Mouse (Mus musculus) heart, embryonic 16.5 days (tissue): Measurements from ENCODE around the gene Itprid2. TPM values are rescaled to one million over a fixed set of nuclear protein-coding genes. Genes with fewer than 3 reads are reported as not detected.

Experiments used
- ATAC-seq: fragments of 200-750 bp; cut with Nextera tagmentation; replicated peaks from 2 replicates; pipeline ENCODE4 v1.8.0; 2017; ENCODE audit warnings: moderate number of reproducible peaks; ENCODE audit not compliant: insufficient read depth, low FRiP score; ENCODE audit errors: extremely low read depth
- H3K27ac ChIP-seq: fragments of 300-500 bp; sonication (generic); 2 replicates; pipeline ENCODE4 v1.5.1; 2014; ENCODE audit warnings: mild to moderate bottlenecking, low read length, control low read depth, moderate library complexity
- H3K27me3 ChIP-seq: fragments of 300-500 bp; sonication (generic); 2 replicates; pipeline ENCODE4 v1.6.1; 2014; ENCODE audit warnings: low read length, mixed read lengths; ENCODE audit not compliant: control insufficient read depth, insufficient read depth
- H3K36me3 ChIP-seq: fragments of 300-500 bp; sonication (generic); 2 replicates; pipeline ENCODE4 v1.6.1; 2014; ENCODE audit not compliant: control insufficient read depth, insufficient read depth
- H3K4me1 ChIP-seq: fragments of 300-500 bp; sonication (generic); 2 replicates; pipeline ENCODE4 v1.6.1; 2014; ENCODE audit warnings: low read length, mixed read lengths; ENCODE audit not compliant: control insufficient read depth, insufficient read depth
- H3K4me2 ChIP-seq: fragments of 300-500 bp; sonication (generic); 2 replicates; pipeline ENCODE4 v1.6.1; 2014; ENCODE audit warnings: low read depth, mild to moderate bottlenecking, control low read depth, low read length
- H3K4me3 ChIP-seq: fragments of 300-500 bp; sonication (generic); 2 replicates; pipeline ENCODE4 v1.5.1; 2014; ENCODE audit warnings: mild to moderate bottlenecking, control low read depth, low read length
- H3K9ac ChIP-seq: fragments of 300-500 bp; sonication (generic); 2 replicates; pipeline ENCODE4 v1.6.1; 2014; ENCODE audit warnings: low read length, control low read depth
- H3K9me3 ChIP-seq: fragments of 300-500 bp; sonication (generic); replicated peaks from 2 replicates; pipeline ENCODE4 v1.6.1; 2016; ENCODE audit warnings: low read length; ENCODE audit not compliant: control insufficient read depth
- WGBS: fragments of 180-500 bp; shearing (Covaris S2); extraction: QIAGEN DNeasy Blood & Tissue Kit; methylation state at CpG from one replicate; pipeline ENCODE4 v1.1.7; 2014; 5-methylcytosine and 5-hydroxymethylcytosine counted together
- polyA plus RNA-seq: library from polyadenylated mRNA; unstranded; fragments of >200 nt; fragmentation: Nextera tagmentation; extraction: Ambion mirVana; gene quantifications from 2 replicates; pipeline ENCODE4 v1.2.1, GENCODE M21; 2015

Itprid2 gene
- polyA plus RNA-seq, 1 experiment from 2014 or later, result 6.2 TPM

DNA sequence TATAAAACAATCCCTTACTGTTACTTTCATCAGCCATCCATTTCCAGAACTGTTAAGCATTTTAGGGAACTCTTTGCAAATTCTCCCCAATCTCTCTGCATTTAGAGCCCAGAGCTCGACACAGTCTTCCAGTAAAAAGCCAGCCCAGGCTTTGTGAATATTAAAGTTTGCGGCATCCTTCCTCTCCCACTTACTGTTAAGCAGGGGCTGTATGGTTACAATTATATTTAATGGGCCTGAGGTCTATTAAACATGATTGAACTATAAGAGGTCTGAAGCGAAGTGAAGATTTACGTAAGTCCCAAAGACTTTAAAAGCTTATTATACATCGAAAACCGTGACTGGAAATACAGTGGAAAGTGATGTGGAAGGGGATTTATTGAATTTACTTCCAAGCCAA is 79.6 kb downstream of the Itprid2 start:
- H3K9ac ChIP-seq, result no peak overlapping the region
- ATAC-seq, result no peak
- H3K4me2 ChIP-seq, result no peak overlapping the region
- no peaks in the 10 kb centered on the region for H3K27me3 ChIP-seq
- no peak overlapping the region for H3K4me3 ChIP-seq
- 93% methylated on average over 6 of the region's 6 CpGs for WGBS
- H3K9me3 ChIP-seq, result no peaks in the 10 kb centered on the region
- H3K36me3 ChIP-seq, result no peaks in the 10 kb centered on the region
- H3K27ac ChIP-seq, result no peak overlapping the region
- H3K4me1 ChIP-seq, result peaks cover 13% of the 10 kb centered on the region

DNA sequence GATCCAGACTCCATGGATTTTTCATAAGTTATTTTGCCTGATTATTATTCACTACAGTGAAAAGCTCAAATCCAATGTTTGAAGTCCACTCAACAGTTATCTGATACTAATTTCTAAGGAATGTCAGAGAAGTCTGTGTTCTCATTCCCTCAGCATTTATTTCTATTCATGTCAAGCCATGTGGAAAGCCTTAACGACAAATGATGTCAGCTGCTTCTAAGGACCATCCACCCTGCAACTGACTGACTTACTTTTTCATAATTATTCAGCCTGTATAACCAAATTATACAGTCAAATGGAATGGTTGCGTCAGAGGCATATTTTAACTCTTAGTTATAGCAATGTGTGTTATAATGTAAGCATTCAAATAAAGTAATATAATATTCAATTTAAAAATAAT is 80.8 kb downstream of the Itprid2 start:
- Histone ChIP-seq H3K9me3 (no peaks in the 10 kb centered on the region), H3K9ac (no peak overlapping the region), H3K4me2 (no peak overlapping the region), H3K36me3 (no peaks in the 10 kb centered on the region), H3K4me1 (peaks cover 13% of the 10 kb centered on the region), H3K4me3 (no peak overlapping the region), H3K27me3 (no peaks in the 10 kb centered on the region), H3K27ac (no peak overlapping the region)
- 67% methylated on average over 2 of the region's 2 CpGs for WGBS
- ATAC-seq, result no peak

DNA sequence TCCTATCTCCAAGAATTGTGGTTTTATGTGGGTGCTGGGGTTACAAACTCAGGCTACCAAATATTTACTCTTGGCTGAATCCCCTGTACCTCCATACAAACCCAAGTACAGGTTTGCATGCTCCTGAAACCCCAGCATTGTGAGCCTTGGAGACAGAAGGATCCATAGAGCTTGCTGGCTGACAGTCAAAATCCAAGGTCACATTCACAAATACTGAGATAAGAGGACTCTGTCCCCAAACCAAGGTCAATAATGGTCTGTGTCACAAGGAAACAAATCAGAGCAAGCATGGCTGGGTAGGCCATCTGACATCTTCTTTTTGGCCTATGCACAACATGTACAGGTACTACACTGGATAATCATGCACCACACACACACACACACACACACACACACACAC is 82.7 kb downstream of the Itprid2 start:
- Histone ChIP-seq H3K9ac (no peak overlapping the region), H3K4me1 (peaks cover 10% of the 10 kb centered on the region), H3K27me3 (no peaks in the 10 kb centered on the region), H3K9me3 (no peaks in the 10 kb centered on the region), H3K4me2 (no peak overlapping the region), H3K27ac (no peak overlapping the region), H3K4me3 (no peak overlapping the region), H3K36me3 (no peaks in the 10 kb centered on the region)
- ATAC-seq, result no peak

DNA sequence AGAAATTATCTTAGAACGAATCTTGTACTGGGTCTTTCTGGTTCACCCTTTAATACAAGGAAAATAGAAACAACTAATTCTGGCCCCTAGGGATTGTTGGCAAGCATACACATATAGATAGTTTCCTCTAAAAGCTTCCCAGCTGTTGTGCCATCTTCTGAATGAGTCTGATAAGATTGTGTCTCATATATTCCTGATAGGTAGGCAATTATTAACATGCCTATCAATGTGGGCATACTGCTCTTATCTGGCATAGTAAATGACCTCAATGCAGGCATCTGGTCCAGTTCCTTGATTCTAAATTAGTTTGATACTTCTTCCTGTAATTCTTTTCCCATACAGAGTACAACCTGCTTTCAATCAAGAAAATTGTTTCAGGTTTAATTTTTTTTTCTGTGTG is 87.3 kb downstream of the Itprid2 start:
- Histone ChIP-seq H3K9ac (no peak overlapping the region), H3K9me3 (no peaks in the 10 kb centered on the region), H3K4me3 (no peak overlapping the region), H3K36me3 (no peaks in the 10 kb centered on the region), H3K27ac (no peak overlapping the region), H3K27me3 (0 out of 2 replicates have a peak, but pooled peaks cover 2% of the 10 kb centered on the region), H3K4me1 (no peaks in the 10 kb centered on the region), H3K4me2 (no peak overlapping the region)
- 72% methylated on average over 1 of the region's 1 CpGs for WGBS
- ATAC-seq, result no peak

Other genes with a start within 250 kb of the Itprid2 start
- not detected in 2 replicates for gene Neurod1, start 178.6 kb upstream of the Itprid2 start, polyA plus RNA-seq
- 0.42 and 1.7 TPM in 2 replicates for gene Cerkl, start 178.6 kb upstream of the Itprid2 start, polyA plus RNA-seq
- gene Ppp1r1c, start 72.4 kb downstream of the Itprid2 start, polyA plus RNA-seq, result not detected in 2 replicates